Comparison of ENCODE assay signal across 8 mouse cellular contexts in genomic region chr6:29693953-29694352, GRCm38 (mm10). TPM values are rescaled to one million over a fixed set of nuclear protein-coding genes. Genes with fewer than 3 reads are reported as not detected.
DNase-seq lines count a peak whose midpoint lies in the region; ATAC-seq and TF ChIP-seq lines count a peak whose summit lies in the region.

TSS of gene Tspan33 (plus strand) at chr6:29694222.

- H3K79me2 ChIP-seq in heart, adult 2 months (replicated peaks; ENCODE audit: control insufficient read depth, insufficient read depth, low read length), result no peaks in the 10 kb centered on the region

- TF ChIP-seq POLR2A in heart, adult 2 months (IDR thresholded peaks at IDR 0.05; ENCODE audit: insufficient read depth, low read depth, low read length), result no peak

- ATAC-seq in embryonic facial prominence, embryonic 13.5 days (ENCODE audit: insufficient number of reproducible peaks, insufficient read depth, low FRiP score, low TSS enrichment, low read depth), result peak; percentile 91
- peak; percentile 94 for ATAC-seq in limb, embryonic 12.5 days (ENCODE audit: insufficient number of reproducible peaks, insufficient read depth, low FRiP score, low TSS enrichment, low read depth)
- peak; percentile 98 for ATAC-seq in midbrain, embryonic 14.5 days (ENCODE audit: low FRiP score, low TSS enrichment)

- peak; percentile 80 for DNase-seq in 416B (ENCODE audit: low read depth)
- peak; percentile 88 for DNase-seq in adrenal gland, postnatal 4 days (ENCODE audit: low spot score in 2 of 2)
- peak; percentile 93 to 95 for DNase-seq in heart, adult 2 months
- peak; percentile 95 to 96 for DNase-seq in kidney, adult 8-10 months
- peak; percentile 97 for DNase-seq in midbrain, embryonic 14.5 days
- DNase-seq in spleen, adult 12 weeks (ENCODE audit: low spot score), result peak; percentile 87

- no peak for TF ChIP-seq CTCF in heart, adult 2 months (IDR thresholded peaks at IDR 0.05)

- under 1% methylated on average over 41 of the region's 41 CpGs for WGBS in embryonic facial prominence, embryonic 13.5 days
- WGBS in heart, adult 2 months, result under 1% methylated on average over 41 of the region's 41 CpGs
- under 1% methylated on average over 37 of the region's 41 CpGs for WGBS in limb, embryonic 12.5 days
- WGBS in midbrain, embryonic 14.5 days, result 1% methylated on average over 38 of the region's 41 CpGs

- H3K4me3 ChIP-seq in embryonic facial prominence, embryonic 13.5 days, result peak within 1 kb of the TSS; percentile 71
- peak within 1 kb of the TSS; percentile 63 for H3K4me3 ChIP-seq in heart, adult 2 months
- H3K4me3 ChIP-seq in limb, embryonic 12.5 days (replicated peaks), result peak within 1 kb of the TSS; percentile 78
- H3K4me3 ChIP-seq in midbrain, embryonic 14.5 days (replicated peaks; ENCODE audit: low read depth, low read length), result peak within 1 kb of the TSS; percentile 73

- peaks cover 9% of the 10 kb centered on the region for H3K4me1 ChIP-seq in embryonic facial prominence, embryonic 13.5 days
- peaks cover 1% of the 10 kb centered on the region; the same call in 1 of the 2 replicates for H3K4me1 ChIP-seq in heart, adult 2 months (ENCODE audit: control insufficient read depth, insufficient read depth, low read length)
- peaks cover 10% of the 10 kb centered on the region for H3K4me1 ChIP-seq in limb, embryonic 12.5 days (replicated peaks)
- peaks cover 4% of the 10 kb centered on the region; the same call in 1 of the 2 replicates for H3K4me1 ChIP-seq in midbrain, embryonic 14.5 days (ENCODE audit: control insufficient read depth, insufficient read depth, low read length)

- H3K4me2 ChIP-seq in embryonic facial prominence, embryonic 13.5 days, result peak within 1 kb of the TSS; percentile 100
- H3K4me2 ChIP-seq in limb, embryonic 12.5 days, result peak within 1 kb of the TSS; percentile 99
- H3K4me2 ChIP-seq in midbrain, embryonic 14.5 days (ENCODE audit: low read length), result peak within 1 kb of the TSS; percentile 99

- H3K27ac ChIP-seq in embryonic facial prominence, embryonic 13.5 days, result no peak within 1 kb of the TSS
- no peak within 1 kb of the TSS for H3K27ac ChIP-seq in heart, adult 2 months
- no peak within 1 kb of the TSS for H3K27ac ChIP-seq in limb, embryonic 12.5 days
- peak within 1 kb of the TSS; percentile 13; the same call in 1 of the 2 replicates for H3K27ac ChIP-seq in midbrain, embryonic 14.5 days (replicated peaks; ENCODE audit: low read depth, low read length)

- H3K9me3 ChIP-seq in embryonic facial prominence, embryonic 13.5 days, result no peaks in the 10 kb centered on the region
- no peaks in the 10 kb centered on the region for H3K9me3 ChIP-seq in limb, embryonic 12.5 days
- no peaks in the 10 kb centered on the region for H3K9me3 ChIP-seq in midbrain, embryonic 14.5 days (ENCODE audit: control insufficient read depth, low read length)

- no peaks in the 10 kb centered on the region for H3K36me3 ChIP-seq in embryonic facial prominence, embryonic 13.5 days
- no peaks in the 10 kb centered on the region for H3K36me3 ChIP-seq in heart, adult 2 months (ENCODE audit: control insufficient read depth, insufficient read depth, low read length)
- no peaks in the 10 kb centered on the region for H3K36me3 ChIP-seq in limb, embryonic 12.5 days
- no peaks in the 10 kb centered on the region for H3K36me3 ChIP-seq in midbrain, embryonic 14.5 days (ENCODE audit: control insufficient read depth, insufficient read depth, low read length)

- H3K9ac ChIP-seq in embryonic facial prominence, embryonic 13.5 days, result peak within 1 kb of the TSS; percentile 77
- peak within 1 kb of the TSS; percentile 69 for H3K9ac ChIP-seq in heart, adult 2 months (ENCODE audit: low read depth, low read length)
- H3K9ac ChIP-seq in limb, embryonic 12.5 days (replicated peaks), result peak within 1 kb of the TSS; percentile 73
- H3K9ac ChIP-seq in midbrain, embryonic 14.5 days (replicated peaks; ENCODE audit: low read length), result peak within 1 kb of the TSS; percentile 77

- no peak for TF ChIP-seq EP300 in heart, adult 2 months (IDR thresholded peaks at IDR 0.05; ENCODE audit: insufficient read depth, low read depth, low read length)

- H3K27me3 ChIP-seq in embryonic facial prominence, embryonic 13.5 days, result peaks cover 50% of the 10 kb centered on the region
- no peaks in the 10 kb centered on the region for H3K27me3 ChIP-seq in heart, adult 2 months (ENCODE audit: control insufficient read depth, insufficient read depth, low read length)
- H3K27me3 ChIP-seq in limb, embryonic 12.5 days, result peaks cover 68% of the 10 kb centered on the region
- 0 out of 2 replicates have a peak, but pooled peaks cover 9% of the 10 kb centered on the region for H3K27me3 ChIP-seq in midbrain, embryonic 14.5 days (ENCODE audit: control insufficient read depth, insufficient read depth, low read length)

- intact Hi-C loops in heart, adult 2 months (cut with DNase I), result no loop called here

RNA-seq across cellular contexts. Expression of gene Tspan33, which starts in this region (rescaled TPM):
- 10 to 100 TPM; 10.6 to 16.4 TPM for total RNA-seq in adrenal gland, postnatal 4 days (2021)
- 2.8 and 4.7 TPM in 2 replicates for polyA plus RNA-seq in embryonic facial prominence, embryonic 13.5 days (2015; fragmentation: Nextera tagmentation; extraction: Ambion mirVana)
- 1 to 10 TPM; 2.2 to 2.5 TPM for total RNA-seq in heart, adult 2 months (2021)
- polyA plus RNA-seq in heart, adult 2 months (2012; rRNA removed), result 1.8 and 2.7 TPM in 2 replicates
- 5.2 and 6.2 TPM in 2 replicates for polyA plus RNA-seq in limb, embryonic 12.5 days (2016; fragmentation: Nextera tagmentation; extraction: Ambion mirVana)
- polyA plus RNA-seq in midbrain, embryonic 14.5 days (2014; fragmentation: Nextera tagmentation; extraction: Ambion mirVana), result 3.2 and 3.8 TPM in 2 replicates
